Mouse (Mus musculus): ENCODE measurements around the gene Pptc7. TPM values are rescaled to one million over a fixed set of nuclear protein-coding genes. Genes with fewer than 3 reads are reported as not detected.

The Pptc7 gene
- 47.8 and 48.0 TPM in 2 replicates for polyA plus RNA-seq (2012; rRNA removed)

- no peaks in the 10 kb centered on the region for H3K27me3 ChIP-seq (ENCODE audit: control insufficient read depth, insufficient read depth, low read length)
- peak; percentile 82 for TF ChIP-seq POLR2A (IDR thresholded peaks at IDR 0.05; ENCODE audit: control insufficient read depth, low read depth, low read length)
- TF ChIP-seq CTCF (IDR thresholded peaks at IDR 0.05; ENCODE audit: control insufficient read depth, insufficient read depth, insufficient replicate concordance, low read depth, low read length), result no peak
- H3K36me3 ChIP-seq (ENCODE audit: control insufficient read depth, insufficient read depth, low read length), result no peaks in the 10 kb centered on the region
- H3K27ac ChIP-seq (ENCODE audit: control insufficient read depth, insufficient read depth, low read depth, low read length), result peak within 1 kb of the TSS; percentile 91
- peak within 1 kb of the TSS; percentile 90 for H3K4me3 ChIP-seq (ENCODE audit: control insufficient read depth, low read depth, low read length)
- peaks cover 17% of the 10 kb centered on the region for H3K4me1 ChIP-seq (ENCODE audit: control insufficient read depth, insufficient read depth, low read length)
Measured at GRCm38 (mm10) chr5:122284183-122285028, at the start of gene Pptc7. Gene Pptc7 (plus strand): TSS chr5:122284365.

GRCm38 (mm10) chr5:122235196-122235836, 48.8 kb upstream of the Pptc7 start:
- TF ChIP-seq POLR2A (IDR thresholded peaks at IDR 0.05; ENCODE audit: control insufficient read depth, low read depth, low read length) (no peak), CTCF (IDR thresholded peaks at IDR 0.05; ENCODE audit: control insufficient read depth, insufficient read depth, insufficient replicate concordance, low read depth, low read length) (no peak)
- Histone ChIP-seq H3K36me3 (ENCODE audit: control insufficient read depth, insufficient read depth, low read length) (no peaks in the 10 kb centered on the region), H3K4me3 (ENCODE audit: control insufficient read depth, low read depth, low read length) (no peak overlapping the region), H3K27ac (ENCODE audit: control insufficient read depth, insufficient read depth, low read depth, low read length) (no peak overlapping the region), H3K4me1 (ENCODE audit: control insufficient read depth, insufficient read depth, low read length) (peaks cover 6% of the 10 kb centered on the region), H3K27me3 (ENCODE audit: control insufficient read depth, insufficient read depth, low read length) (no peaks in the 10 kb centered on the region)

GRCm38 (mm10) chr5:122237200-122237599, 47.0 kb upstream of the Pptc7 start:
- Histone ChIP-seq H3K27ac (ENCODE audit: control insufficient read depth, insufficient read depth, low read depth, low read length) (no peak overlapping the region), H3K36me3 (ENCODE audit: control insufficient read depth, insufficient read depth, low read length) (no peaks in the 10 kb centered on the region), H3K4me1 (ENCODE audit: control insufficient read depth, insufficient read depth, low read length) (peaks cover 6% of the 10 kb centered on the region), H3K4me3 (ENCODE audit: control insufficient read depth, low read depth, low read length) (no peak overlapping the region), H3K27me3 (ENCODE audit: control insufficient read depth, insufficient read depth, low read length) (no peaks in the 10 kb centered on the region)
- TF ChIP-seq POLR2A (IDR thresholded peaks at IDR 0.05; ENCODE audit: control insufficient read depth, low read depth, low read length) (no peak), CTCF (IDR thresholded peaks at IDR 0.05; ENCODE audit: control insufficient read depth, insufficient read depth, insufficient replicate concordance, low read depth, low read length) (no peak)

- peak overlapping the region; percentile 70 for H3K27ac ChIP-seq (ENCODE audit: control insufficient read depth, insufficient read depth, low read depth, low read length)
- no peak overlapping the region for H3K4me3 ChIP-seq (ENCODE audit: control insufficient read depth, low read depth, low read length)
- H3K27me3 ChIP-seq (ENCODE audit: control insufficient read depth, insufficient read depth, low read length), result no peaks in the 10 kb centered on the region
- TF ChIP-seq POLR2A (IDR thresholded peaks at IDR 0.05; ENCODE audit: control insufficient read depth, low read depth, low read length), result no peak
- no peak for TF ChIP-seq CTCF (IDR thresholded peaks at IDR 0.05; ENCODE audit: control insufficient read depth, insufficient read depth, insufficient replicate concordance, low read depth, low read length)
- H3K36me3 ChIP-seq (ENCODE audit: control insufficient read depth, insufficient read depth, low read length), result no peaks in the 10 kb centered on the region
- peaks cover 2% of the 10 kb centered on the region; the same call in 1 of the 2 replicates for H3K4me1 ChIP-seq (ENCODE audit: control insufficient read depth, insufficient read depth, low read length)
Measured at GRCm38 (mm10) chr5:122239618-122240017, 44.5 kb upstream of the Pptc7 start.

- TF ChIP-seq POLR2A (IDR thresholded peaks at IDR 0.05; ENCODE audit: control insufficient read depth, low read depth, low read length) (no peak), CTCF (IDR thresholded peaks at IDR 0.05; ENCODE audit: control insufficient read depth, insufficient read depth, insufficient replicate concordance, low read depth, low read length) (no peak)
- no peak overlapping the region for H3K27ac ChIP-seq (ENCODE audit: control insufficient read depth, insufficient read depth, low read depth, low read length)
- H3K36me3 ChIP-seq (ENCODE audit: control insufficient read depth, insufficient read depth, low read length), result no peaks in the 10 kb centered on the region
- no peaks in the 10 kb centered on the region for H3K27me3 ChIP-seq (ENCODE audit: control insufficient read depth, insufficient read depth, low read length)
- H3K4me3 ChIP-seq (ENCODE audit: control insufficient read depth, low read depth, low read length), result no peak overlapping the region
- H3K4me1 ChIP-seq (ENCODE audit: control insufficient read depth, insufficient read depth, low read length), result peaks cover 2% of the 10 kb centered on the region; the same call in 1 of the 2 replicates
Measured at GRCm38 (mm10) chr5:122240521-122240920, 43.6 kb upstream of the Pptc7 start.

DNA sequence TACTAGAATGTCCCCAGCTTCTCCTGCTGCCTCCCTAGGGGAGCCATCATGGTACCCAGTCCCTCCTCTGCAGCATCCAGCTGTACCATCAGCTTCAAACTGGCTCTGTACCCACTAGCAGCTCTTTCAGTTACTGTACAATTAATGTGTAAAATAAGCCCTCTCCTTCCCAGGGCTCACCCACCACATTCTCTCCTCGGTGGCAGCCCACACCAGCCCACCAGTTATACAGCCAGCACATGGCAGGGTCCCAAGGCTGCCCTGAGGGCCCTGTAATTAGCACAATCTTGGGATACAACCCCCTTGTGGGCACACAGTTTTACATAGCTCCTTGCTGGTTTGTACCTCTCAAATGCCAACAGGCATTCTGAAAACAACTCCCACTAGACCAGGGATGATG, 43.2 kb upstream of the Pptc7 start:
- no peak overlapping the region for H3K4me3 ChIP-seq (ENCODE audit: control insufficient read depth, low read depth, low read length)
- H3K4me1 ChIP-seq (ENCODE audit: control insufficient read depth, insufficient read depth, low read length), result peaks cover 2% of the 10 kb centered on the region; the same call in 1 of the 2 replicates
- no peaks in the 10 kb centered on the region for H3K27me3 ChIP-seq (ENCODE audit: control insufficient read depth, insufficient read depth, low read length)
- no peak overlapping the region for H3K27ac ChIP-seq (ENCODE audit: control insufficient read depth, insufficient read depth, low read depth, low read length)
- H3K36me3 ChIP-seq (ENCODE audit: control insufficient read depth, insufficient read depth, low read length), result no peaks in the 10 kb centered on the region; the same call in 1 of the 2 replicates
- TF ChIP-seq POLR2A (IDR thresholded peaks at IDR 0.05; ENCODE audit: control insufficient read depth, low read depth, low read length) (no peak), CTCF (IDR thresholded peaks at IDR 0.05; ENCODE audit: control insufficient read depth, insufficient read depth, insufficient replicate concordance, low read depth, low read length) (no peak)

DNA sequence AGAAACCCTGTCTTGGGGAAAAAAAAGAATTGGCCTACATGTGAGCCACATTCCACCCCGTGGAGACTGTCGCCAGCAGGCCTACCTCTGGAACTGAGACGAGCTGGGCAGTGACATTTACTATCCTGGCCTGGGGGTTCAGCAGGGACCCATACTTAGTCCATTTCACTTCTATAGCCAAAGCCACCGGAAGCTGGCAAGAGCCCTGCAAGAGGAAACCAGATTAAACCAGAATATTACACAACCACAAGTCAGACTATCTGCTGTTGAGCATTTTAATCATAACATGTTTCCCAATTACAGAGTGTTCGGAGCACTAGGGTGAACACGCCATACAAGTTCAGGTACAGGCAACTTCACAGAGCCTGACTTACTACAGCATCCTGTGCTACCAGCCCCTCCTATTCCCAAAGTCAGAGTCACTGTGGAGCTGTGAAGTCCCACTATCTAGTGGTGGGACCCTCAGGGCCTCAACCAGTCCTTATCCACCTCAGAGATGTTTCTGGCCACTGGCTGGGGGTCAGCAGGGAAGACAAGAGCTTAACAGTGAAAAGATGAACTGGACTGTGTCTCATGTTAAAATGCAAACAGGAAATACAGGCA, 41.5 kb upstream of the Pptc7 start:
- TF ChIP-seq POLR2A (IDR thresholded peaks at IDR 0.05; ENCODE audit: control insufficient read depth, low read depth, low read length) (no peak), CTCF (IDR thresholded peaks at IDR 0.05; ENCODE audit: control insufficient read depth, insufficient read depth, insufficient replicate concordance, low read depth, low read length) (no peak)
- Histone ChIP-seq H3K36me3 (ENCODE audit: control insufficient read depth, insufficient read depth, low read length) (no peaks in the 10 kb centered on the region; the same call in 1 of the 2 replicates), H3K4me3 (ENCODE audit: control insufficient read depth, low read depth, low read length) (no peak overlapping the region), H3K4me1 (ENCODE audit: control insufficient read depth, insufficient read depth, low read length) (peaks cover 4% of the 10 kb centered on the region; the same call in 1 of the 2 replicates), H3K27me3 (ENCODE audit: control insufficient read depth, insufficient read depth, low read length) (no peaks in the 10 kb centered on the region), H3K27ac (ENCODE audit: control insufficient read depth, insufficient read depth, low read depth, low read length) (no peak overlapping the region)
